Mouse (Mus musculus) small intestine, adult 2 months (tissue): ENCODE results near the gene Arsb.

Experiments
- CTCF ChIP-seq: fragments of 200-500 bp; IDR thresholded peaks from 2 replicates; pipeline ENCODE4 v1.5.1; 2012; ENCODE audit warnings: low read depth, mild to moderate bottlenecking, control low read depth, inconsistent platforms, low read length, moderate library complexity, mixed read lengths; ENCODE audit not compliant: insufficient replicate concordance, insufficient read length; ENCODE audit errors: extremely low read depth
- POLR2A ChIP-seq: fragments of 200-500 bp; IDR thresholded peaks from 2 replicates; pipeline ENCODE4 v1.6.1; 2012; ENCODE audit warnings: low read depth, mild to moderate bottlenecking, control low read depth, inconsistent platforms, low read length, moderate library complexity

DNA sequence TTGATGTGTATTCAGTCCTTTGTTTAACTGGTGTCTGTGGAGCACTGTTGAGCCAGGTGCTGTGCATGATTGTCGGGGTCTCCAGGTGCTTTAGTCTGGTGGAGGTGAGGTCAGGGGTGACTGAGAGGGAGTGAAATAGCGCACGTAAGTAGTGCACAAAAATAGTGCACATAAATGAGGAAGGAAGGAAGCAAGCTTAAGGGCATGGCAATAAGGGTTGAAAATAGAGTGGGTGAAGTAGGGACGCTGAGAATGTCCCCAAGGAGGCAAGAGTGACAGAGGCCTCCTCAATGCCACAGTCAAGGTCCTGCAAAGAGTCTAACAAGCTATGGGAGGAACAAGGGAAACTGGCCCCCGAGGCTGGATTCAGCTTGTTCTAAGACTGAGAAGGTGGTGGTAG is 11.4 kb downstream of the Arsb start:
- TF ChIP-seq POLR2A: no peak
- TF ChIP-seq CTCF: no peak
